ENCODE assay signal across 19 mouse cellular contexts in the genomic region with DNA sequence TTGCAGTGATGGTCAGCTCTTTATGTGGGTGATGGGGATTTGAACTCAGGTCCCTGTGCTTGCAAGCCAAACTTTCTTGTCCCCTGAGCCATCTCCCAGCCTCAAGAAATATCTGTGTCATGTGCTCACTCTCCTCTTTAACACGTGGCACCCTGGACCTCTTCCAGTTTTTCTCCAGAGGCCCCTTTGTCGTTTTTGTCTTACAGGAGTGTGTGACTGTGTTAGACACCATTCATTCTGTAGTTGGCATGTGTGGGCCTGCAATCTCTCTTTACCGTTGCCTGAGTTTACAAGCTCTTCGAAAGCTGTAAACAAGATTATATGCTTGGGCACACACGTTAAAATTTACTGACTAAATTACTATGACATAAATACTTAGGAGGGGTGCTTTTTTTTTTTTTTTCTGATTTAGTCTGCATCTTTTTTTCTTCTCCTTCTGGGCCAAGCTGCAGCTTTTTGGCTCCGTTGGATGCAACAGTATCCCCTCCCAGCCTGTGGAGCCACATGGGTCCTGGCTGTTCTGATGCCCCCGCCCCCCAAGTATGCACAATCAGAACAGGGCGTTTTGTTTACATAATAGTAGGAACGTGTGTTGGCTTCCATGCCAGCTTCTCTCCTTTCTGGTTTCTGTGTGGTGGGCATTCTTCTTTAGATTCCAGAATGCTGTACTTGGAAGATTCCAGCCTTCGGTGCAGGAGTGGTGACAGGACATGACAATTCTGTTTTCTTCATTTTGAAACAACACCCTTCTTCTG.
DNase-seq lines count a peak whose midpoint lies in the region; ATAC-seq and TF ChIP-seq lines count a peak whose summit lies in the region.
"Had no signal": no experiment of that assay in that cellular context is flagged by ENCODE, and none has a peak within 500 bp of the region (broad histone marks: within the 10 kb centered on the region; RNA-seq: fewer than 3 reads in every experiment).

No protein-coding gene starts in this region.

- no peak overlapping the region for H3K9ac ChIP-seq in hindbrain, postnatal 0 days (replicated peaks; ENCODE audit: low read length)
- no peak overlapping the region for H3K9ac ChIP-seq in midbrain, embryonic 14.5 days (replicated peaks; ENCODE audit: low read length)
- no peak overlapping the region for H3K9ac ChIP-seq in midbrain, embryonic 11.5 days (ENCODE audit: low read length)
- H3K9ac ChIP-seq: liver, postnatal 0 days had no signal

- no peaks in the 10 kb centered on the region for H3K27me3 ChIP-seq in cerebellum, adult 2 months (ENCODE audit: control insufficient read depth, insufficient read depth, low read length)
- H3K27me3 ChIP-seq in hindbrain, postnatal 0 days (ENCODE audit: insufficient read depth, low read length): no peaks in the 10 kb centered on the region
- H3K27me3 ChIP-seq in hindbrain, embryonic 10.5 days (ENCODE audit: insufficient read depth, poor library complexity, severe bottlenecking): no peaks in the 10 kb centered on the region
- H3K27me3 ChIP-seq in midbrain, embryonic 14.5 days (ENCODE audit: control insufficient read depth, insufficient read depth, low read length): no peaks in the 10 kb centered on the region
- no peaks in the 10 kb centered on the region for H3K27me3 ChIP-seq in midbrain, embryonic 11.5 days (ENCODE audit: control insufficient read depth, insufficient read depth, low read length)
- H3K27me3 ChIP-seq: megakaryocyte, embryonic 14.5 days; Patski had no signal

- DNase-seq in cerebellum, postnatal 10 days: peak; percentile 48 to 62
- no peak for DNase-seq in cerebellum, adult 2 months
- DNase-seq in hindbrain, postnatal 0 days (ENCODE audit: low spot score): peak; percentile 53
- DNase-seq in hindbrain, embryonic 10.5 days (ENCODE audit: low spot score): no peak
- DNase-seq in midbrain, embryonic 14.5 days: peak; percentile 41
- no peak for DNase-seq in midbrain, embryonic 11.5 days (ENCODE audit: low spot score, missing footprints)
- DNase-seq in Muller cell, postnatal 12 days (ENCODE audit: inconsistent ontology term): peak; percentile 56
- no peak for DNase-seq in embryo, embryonic 9.5 days (ENCODE audit: extremely low spot score)
- DNase-seq: adrenal gland, adult 8-10 months; cerebellum, postnatal 25 days; embryo, embryonic 11 days; kidney, adult 8-10 months; kidney, postnatal 14 days; layer of hippocampus, postnatal 36 days; liver, postnatal 0 days had no signal

- no peaks in the 10 kb centered on the region for H3K36me3 ChIP-seq in hindbrain, postnatal 0 days (ENCODE audit: insufficient read depth, low read length)
- H3K36me3 ChIP-seq in hindbrain, embryonic 10.5 days: no peaks in the 10 kb centered on the region
- H3K36me3 ChIP-seq in midbrain, embryonic 14.5 days (ENCODE audit: control insufficient read depth, insufficient read depth, low read length): no peaks in the 10 kb centered on the region
- no peaks in the 10 kb centered on the region for H3K36me3 ChIP-seq in midbrain, embryonic 11.5 days (ENCODE audit: control insufficient read depth, insufficient read depth, low read length)

- H3K4me3 ChIP-seq in cerebellum, adult 2 months (replicated peaks; ENCODE audit: insufficient read depth, low read depth, low read length): no peak overlapping the region
- no peak overlapping the region for H3K4me3 ChIP-seq in hindbrain, postnatal 0 days (ENCODE audit: low read length)
- no peak overlapping the region for H3K4me3 ChIP-seq in hindbrain, embryonic 10.5 days
- no peak overlapping the region for H3K4me3 ChIP-seq in midbrain, embryonic 14.5 days (replicated peaks; ENCODE audit: low read depth, low read length)
- no peak overlapping the region for H3K4me3 ChIP-seq in midbrain, embryonic 11.5 days (ENCODE audit: low read depth, low read length)
- H3K4me3 ChIP-seq: heart, embryonic 10.5 days; layer of hippocampus, adult 2 months had no signal

- TF ChIP-seq CTCF in cerebellum, adult 2 months (IDR thresholded peaks at IDR 0.05; ENCODE audit: borderline replicate concordance, insufficient read depth, low read depth, low read length): no peak
- no peak for TF ChIP-seq CTCF in hindbrain, postnatal 0 days (IDR thresholded peaks at IDR 0.05; ENCODE audit: low read depth)

- no peaks in the 10 kb centered on the region for H3K9me3 ChIP-seq in hindbrain, postnatal 0 days (ENCODE audit: low read length)
- peaks cover 6% of the 10 kb centered on the region; the same call in 1 of the 2 replicates for H3K9me3 ChIP-seq in hindbrain, embryonic 10.5 days
- H3K9me3 ChIP-seq in midbrain, embryonic 14.5 days (ENCODE audit: control insufficient read depth, low read length): peaks cover 3% of the 10 kb centered on the region; the same call in 1 of the 2 replicates
- no peaks in the 10 kb centered on the region; the same call in 1 of the 2 replicates for H3K9me3 ChIP-seq in midbrain, embryonic 11.5 days (ENCODE audit: control insufficient read depth, low read length)
- H3K9me3 ChIP-seq: heart, embryonic 10.5 days had no signal

- no peak overlapping the region for H3K4me2 ChIP-seq in hindbrain, postnatal 0 days (ENCODE audit: low read depth, low read length)
- H3K4me2 ChIP-seq in midbrain, embryonic 14.5 days (ENCODE audit: low read length): no peak overlapping the region
- no peak overlapping the region for H3K4me2 ChIP-seq in midbrain, embryonic 11.5 days

- no peak for TF ChIP-seq POLR2A in cerebellum, adult 2 months (IDR thresholded peaks at IDR 0.05; ENCODE audit: borderline replicate concordance, insufficient read depth, low read length)

- 28% methylated on average over 10 of the region's 10 CpGs for WGBS in cerebellum, adult 2 months
- 32% methylated on average over 10 of the region's 10 CpGs for WGBS in hindbrain, postnatal 0 days
- 80% methylated on average over 10 of the region's 10 CpGs for WGBS in hindbrain, embryonic 10.5 days
- 64% methylated on average over 10 of the region's 10 CpGs for WGBS in midbrain, embryonic 14.5 days
- WGBS in midbrain, embryonic 11.5 days: 80% methylated on average over 10 of the region's 10 CpGs

- ATAC-seq in hindbrain, postnatal 0 days: no peak
- ATAC-seq in midbrain, embryonic 14.5 days (ENCODE audit: low FRiP score, low TSS enrichment): no peak
- ATAC-seq in midbrain, embryonic 11.5 days (ENCODE audit: low FRiP score): no peak
- ATAC-seq: liver, postnatal 0 days; Patski had no signal

- H3K27ac ChIP-seq in cerebellum, adult 2 months (ENCODE audit: insufficient read depth, low read length): no peak overlapping the region
- H3K27ac ChIP-seq in hindbrain, postnatal 0 days: no peak overlapping the region
- H3K27ac ChIP-seq in hindbrain, embryonic 10.5 days: no peak overlapping the region
- H3K27ac ChIP-seq in midbrain, embryonic 14.5 days (replicated peaks; ENCODE audit: low read depth, low read length): no peak overlapping the region
- H3K27ac ChIP-seq in midbrain, embryonic 11.5 days (ENCODE audit: low read depth, low read length): no peak overlapping the region
- H3K27ac ChIP-seq: heart, embryonic 10.5 days; layer of hippocampus, adult 2 months had no signal

- H3K4me1 ChIP-seq in cerebellum, adult 2 months (ENCODE audit: control insufficient read depth, insufficient read depth, low read length): no peaks in the 10 kb centered on the region
- no peaks in the 10 kb centered on the region for H3K4me1 ChIP-seq in hindbrain, postnatal 0 days (ENCODE audit: insufficient read depth, low read length)
- no peaks in the 10 kb centered on the region for H3K4me1 ChIP-seq in hindbrain, embryonic 10.5 days (replicated peaks)
- H3K4me1 ChIP-seq in midbrain, embryonic 14.5 days (ENCODE audit: control insufficient read depth, insufficient read depth, low read length): no peaks in the 10 kb centered on the region
- no peaks in the 10 kb centered on the region for H3K4me1 ChIP-seq in midbrain, embryonic 11.5 days (ENCODE audit: control insufficient read depth, insufficient read depth, low read length)
- H3K4me1 ChIP-seq: megakaryocyte, embryonic 14.5 days had no signal

Comparison
In these comparisons a context has a peak if more than half of its experiments do, and no peak if none do; other contexts are left out.
1. DNase-seq: peak in cerebellum, postnatal 10 days (2 of 2), hindbrain, postnatal 0 days (single experiment), midbrain, embryonic 14.5 days (single experiment) and Muller cell, postnatal 12 days (single experiment); none in cerebellum, adult 2 months (0 of 2), hindbrain, embryonic 10.5 days (single experiment), midbrain, embryonic 11.5 days (single experiment) and embryo, embryonic 9.5 days (single experiment).